In genomic region chr17:46629685-46630441, GRCm38 (mm10) we compare ENCODE assay signal across 8 mouse cellular contexts. TPM values are rescaled to one million over a fixed set of nuclear protein-coding genes. Genes with fewer than 3 reads are reported as not detected.
DNase-seq lines count a peak whose midpoint lies in the region; ATAC-seq and TF ChIP-seq lines count a peak whose summit lies in the region.

No protein-coding gene starts in this region.

- dilution Hi-C loops in CH12.LX (cut with MboI; ENCODE audit: extremely low pct_ligation_motif_present, extremely low pct_unique_long_range_greater_than_20kb, low sequenced_read_pairs): no loop called here

- intact Hi-C loops in heart, adult 2 months (cut with DNase I): no loop called here

- H3K4me1 ChIP-seq in CH12.LX (ENCODE audit: control insufficient read depth in 1 of 2, insufficient read depth in 2 of 2): peaks cover 7 to 17% of the 10 kb centered on the region in 2 experiments
- peaks cover 2% of the 10 kb centered on the region for H3K4me1 ChIP-seq in heart, adult 2 months (ENCODE audit: control insufficient read depth, insufficient read depth, low read length)
- H3K4me1 ChIP-seq in kidney, adult 2 months (ENCODE audit: control insufficient read depth, insufficient read depth, low read length): no peaks in the 10 kb centered on the region
- H3K4me1 ChIP-seq in lung, embryonic 15.5 days: peaks cover 52% of the 10 kb centered on the region

- no peak for TF ChIP-seq POLR2A in CH12.LX (IDR thresholded peaks at IDR 0.05; ENCODE audit: low read depth, low read length)
- TF ChIP-seq POLR2A in heart, adult 2 months (IDR thresholded peaks at IDR 0.05; ENCODE audit: insufficient read depth, low read depth, low read length): no peak
- no peak for TF ChIP-seq POLR2A in kidney, adult 2 months (IDR thresholded peaks at IDR 0.05; ENCODE audit: low read depth, low read length)

- no peak for TF ChIP-seq CTCF in CH12.LX (conservative IDR thresholded peaks at IDR 0.05 in 1 of 2, IDR thresholded peaks at IDR 0.05 in 1 of 2; ENCODE audit: low read depth in 2 of 2, low read length in 2 of 2)
- TF ChIP-seq CTCF in heart, adult 2 months (IDR thresholded peaks at IDR 0.05): no peak
- no peak for TF ChIP-seq CTCF in kidney, adult 2 months (conservative IDR thresholded peaks at IDR 0.05; ENCODE audit: insufficient read depth, insufficient read length, low read depth, low read length)

- TF ChIP-seq EP300 in CH12.LX (IDR thresholded peaks at IDR 0.05; ENCODE audit: low read length): no peak
- no peak for TF ChIP-seq EP300 in heart, adult 2 months (IDR thresholded peaks at IDR 0.05; ENCODE audit: insufficient read depth, low read depth, low read length)

- no peak for DNase-seq in CH12.LX (ENCODE audit: extremely low read depth)
- peak; percentile 71 for DNase-seq in ZHBTc4 (ENCODE audit: low read depth, low spot score)
- peak; percentile 52 to 63 for DNase-seq in heart, adult 2 months
- peak; percentile 69 for DNase-seq in kidney, adult 2 months
- peak; percentile 50 for DNase-seq in ovary, postnatal 36 days (ENCODE audit: low spot score)
- DNase-seq in right cerebral cortex, postnatal 25 days: no peak

- H3K4me3 ChIP-seq in CH12.LX (replicated peaks in 1 of 3; ENCODE audit: low read depth in 2 of 3, low read length in 2 of 3, poor library complexity in 1 of 3): no peak overlapping the region
- peak overlapping the region; percentile 72 for H3K4me3 ChIP-seq in heart, adult 2 months
- peak overlapping the region; percentile 81 for H3K4me3 ChIP-seq in kidney, adult 2 months (ENCODE audit: insufficient read depth, low read depth, low read length)
- H3K4me3 ChIP-seq in lung, embryonic 15.5 days: peak overlapping the region; percentile 97

- WGBS in heart, adult 2 months: 36% methylated on average over 12 of the region's 12 CpGs
- 42% methylated on average over 12 of the region's 12 CpGs for WGBS in kidney, adult 2 months
- WGBS in lung, embryonic 15.5 days: 9% methylated on average over 12 of the region's 12 CpGs

- peak; percentile 92 for ATAC-seq in lung, embryonic 15.5 days (ENCODE audit: borderline replicate concordance, extremely low read depth, low FRiP score, low TSS enrichment)
- no peak for ATAC-seq in erythroblast, adult 5-6 weeks (replicated peaks; ENCODE audit: low FRiP score, poor library complexity, severe bottlenecking)

- H3K9me3 ChIP-seq in CH12.LX (replicated peaks; ENCODE audit: low read length): no peaks in the 10 kb centered on the region
- H3K9me3 ChIP-seq in lung, embryonic 15.5 days: no peaks in the 10 kb centered on the region

- H3K36me3 ChIP-seq in CH12.LX (replicated peaks in 1 of 2; ENCODE audit: control insufficient read depth in 1 of 2, insufficient read depth in 1 of 2, low read length in 1 of 2): peaks cover 0 to 25% of the 10 kb centered on the region in 2 experiments
- no peaks in the 10 kb centered on the region for H3K36me3 ChIP-seq in heart, adult 2 months (ENCODE audit: control insufficient read depth, insufficient read depth, low read length)
- H3K36me3 ChIP-seq in kidney, adult 2 months (ENCODE audit: control insufficient read depth, insufficient read depth, low read length): no peaks in the 10 kb centered on the region
- 0 out of 2 replicates have a peak, but pooled peaks cover 5% of the 10 kb centered on the region for H3K36me3 ChIP-seq in lung, embryonic 15.5 days

- no peak overlapping the region for H3K27ac ChIP-seq in CH12.LX (ENCODE audit: insufficient read depth, low read depth)
- no peak overlapping the region for H3K27ac ChIP-seq in heart, adult 2 months
- H3K27ac ChIP-seq in kidney, adult 2 months (ENCODE audit: insufficient read depth, low read depth, low read length): peak overlapping the region; percentile 65; the same call in 1 of the 2 replicates
- H3K27ac ChIP-seq in lung, embryonic 15.5 days: peak overlapping the region; percentile 99

- H3K79me2 ChIP-seq in CH12.LX (replicated peaks; ENCODE audit: control insufficient read depth, extremely low read depth, insufficient read depth, poor library complexity, severe bottlenecking): no peaks in the 10 kb centered on the region
- H3K79me2 ChIP-seq in heart, adult 2 months (replicated peaks; ENCODE audit: control insufficient read depth, insufficient read depth, low read length): no peaks in the 10 kb centered on the region

- no peak for TF ChIP-seq RAD21 in CH12.LX (IDR thresholded peaks at IDR 0.05; ENCODE audit: low read depth, low read length)

- H3K9ac ChIP-seq in CH12.LX (ENCODE audit: insufficient read depth, low read depth): no peak overlapping the region
- peak overlapping the region; percentile 81; the same call in 1 of the 2 replicates for H3K9ac ChIP-seq in heart, adult 2 months (ENCODE audit: low read depth, low read length)
- peak overlapping the region; percentile 99 for H3K9ac ChIP-seq in lung, embryonic 15.5 days

- H3K27me3 ChIP-seq in CH12.LX (replicated peaks): no peaks in the 10 kb centered on the region
- no peaks in the 10 kb centered on the region for H3K27me3 ChIP-seq in heart, adult 2 months (ENCODE audit: control insufficient read depth, insufficient read depth, low read length)
- no peaks in the 10 kb centered on the region for H3K27me3 ChIP-seq in kidney, adult 2 months (replicated peaks; ENCODE audit: control insufficient read depth, insufficient read depth, low read length)
- no peaks in the 10 kb centered on the region for H3K27me3 ChIP-seq in lung, embryonic 15.5 days

- in situ Hi-C loops in CH12.LX (cut with MboI; ENCODE audit: low pct_ligation_motif_present, low pct_unique_long_range_greater_than_20kb, low sequenced_read_pairs): no loop called here

- H3K4me2 ChIP-seq in CH12.LX (ENCODE audit: insufficient read depth, low read depth, poor library complexity, severe bottlenecking): peak overlapping the region; percentile 66
- H3K4me2 ChIP-seq in lung, embryonic 15.5 days: peak overlapping the region; percentile 71

TF ChIP-seq in CH12.LX, 34 proteins besides CTCF, POLR2A, EP300 and RAD21:
- TF ChIP-seq CHD2 (IDR thresholded peaks at IDR 0.05; ENCODE audit: low read length): 0 out of 2 replicates have a peak, but pooled peaks have one; percentile 25
- no peak for TF ChIP-seq ELF1 (IDR thresholded peaks at IDR 0.05; ENCODE audit: low read depth, low read length)

RNA-seq across cellular contexts. Expression of gene Ptk7, which starts 0.6 kb away (rescaled TPM):
- total RNA-seq in CH12.LX (2012; rRNA removed) (2.9 and 4.8 TPM in 2 replicates), CH12.LX (2014; rRNA removed) (0.11 and 0.14 TPM in 2 replicates)
- polyA plus RNA-seq in CH12.LX (2012; ENCODE audit: insufficient read length, low read depth): 0.20 and 0.29 TPM in 2 replicates
- 1 to 10 TPM; 2.6 TPM for total RNA-seq in heart, adult 2 months (2021)
- 2.8 and 3.1 TPM in 2 replicates for polyA plus RNA-seq in heart, adult 2 months (2012; rRNA removed)
- 8.1 and 9.4 TPM in 2 replicates for polyA plus RNA-seq in kidney, adult 2 months (2012; rRNA removed)
- 134 and 142 TPM in 2 replicates for polyA plus RNA-seq in lung, embryonic 15.5 days (2015; fragmentation: Nextera tagmentation; extraction: Ambion mirVana)
- total RNA-seq in erythroblast, adult 5-6 weeks (2015; ENCODE audit: low replicate concordance): not detected in 2 replicates
- not detected in 2 replicates for total RNA-seq in erythroblast, adult 5-6 weeks (2017; ENCODE audit: low replicate concordance)

RNA-seq across cellular contexts. Expression of gene Klc4, which starts 16.0 kb away (rescaled TPM):
- total RNA-seq in CH12.LX (2012; rRNA removed): 7.8 and 10.7 TPM in 2 replicates
- total RNA-seq in CH12.LX (2014; rRNA removed): 6.6 and 8.3 TPM in 2 replicates
- polyA plus RNA-seq in CH12.LX (2012; ENCODE audit: insufficient read length, low read depth): 6.7 and 7.8 TPM in 2 replicates
- total RNA-seq in heart, adult 2 months (2021): 10 to 100 TPM; 23.5 to 25.7 TPM
- polyA plus RNA-seq in heart, adult 2 months (2012; rRNA removed): 20.9 and 22.3 TPM in 2 replicates
- 60.7 and 62.8 TPM in 2 replicates for polyA plus RNA-seq in kidney, adult 2 months (2012; rRNA removed)
- polyA plus RNA-seq in lung, embryonic 15.5 days (2015; fragmentation: Nextera tagmentation; extraction: Ambion mirVana): 24.9 and 25.8 TPM in 2 replicates
- 0.38 and 1.3 TPM in 2 replicates for total RNA-seq in erythroblast, adult 5-6 weeks (2015; ENCODE audit: low replicate concordance)
- total RNA-seq in erythroblast, adult 5-6 weeks (2017; ENCODE audit: low replicate concordance): 7.7 and 12.0 TPM in 2 replicates

RNA-seq across cellular contexts. Expression of gene Mrpl2, which starts 16.2 kb away (rescaled TPM):
- total RNA-seq in CH12.LX (2012; rRNA removed): 235 and 238 TPM in 2 replicates
- 128 and 130 TPM in 2 replicates for total RNA-seq in CH12.LX (2014; rRNA removed)
- polyA plus RNA-seq in CH12.LX (2012; ENCODE audit: insufficient read length, low read depth): 158 and 201 TPM in 2 replicates
- 100 to 1,000 TPM; 112 to 132 TPM for total RNA-seq in heart, adult 2 months (2021)
- polyA plus RNA-seq in heart, adult 2 months (2012; rRNA removed): 71.5 and 87.8 TPM in 2 replicates
- 116 and 134 TPM in 2 replicates for polyA plus RNA-seq in kidney, adult 2 months (2012; rRNA removed)
- polyA plus RNA-seq in lung, embryonic 15.5 days (2015; fragmentation: Nextera tagmentation; extraction: Ambion mirVana): 106 TPM in 2 replicates
- total RNA-seq in erythroblast, adult 5-6 weeks (2015; ENCODE audit: low replicate concordance): 35.5 and 61.9 TPM in 2 replicates
- 19.5 and 41.6 TPM in 2 replicates for total RNA-seq in erythroblast, adult 5-6 weeks (2017; ENCODE audit: low replicate concordance)

RNA-seq across cellular contexts. Expression of gene Cul7, which starts 20.3 kb away (rescaled TPM):
- total RNA-seq in CH12.LX (2012; rRNA removed) (76.0 and 82.5 TPM in 2 replicates), CH12.LX (2014; rRNA removed) (33.3 and 37.7 TPM in 2 replicates)
- polyA plus RNA-seq in CH12.LX (2012; ENCODE audit: insufficient read length, low read depth): 65.9 and 68.1 TPM in 2 replicates
- total RNA-seq in heart, adult 2 months (2021): 10 to 100 TPM; 16.8 to 18.4 TPM
- polyA plus RNA-seq in heart, adult 2 months (2012; rRNA removed): 23.4 and 24.7 TPM in 2 replicates
- polyA plus RNA-seq in kidney, adult 2 months (2012; rRNA removed): 30.2 and 34.0 TPM in 2 replicates
- 48.2 and 49.5 TPM in 2 replicates for polyA plus RNA-seq in lung, embryonic 15.5 days (2015; fragmentation: Nextera tagmentation; extraction: Ambion mirVana)
- total RNA-seq in erythroblast, adult 5-6 weeks (2015; ENCODE audit: low replicate concordance): 1.9 and 3.8 TPM in 2 replicates
- 0.68 and 1.1 TPM in 2 replicates for total RNA-seq in erythroblast, adult 5-6 weeks (2017; ENCODE audit: low replicate concordance)

RNA-seq across cellular contexts. Expression of gene Rrp36, which starts 44.3 kb away (rescaled TPM):
- total RNA-seq in CH12.LX (2012; rRNA removed) (46.1 and 55.0 TPM in 2 replicates), CH12.LX (2014; rRNA removed) (53.6 and 55.2 TPM in 2 replicates)
- 38.1 and 49.3 TPM in 2 replicates for polyA plus RNA-seq in CH12.LX (2012; ENCODE audit: insufficient read length, low read depth)
- 10 to 100 TPM; 10.7 to 11.3 TPM for total RNA-seq in heart, adult 2 months (2021)
- polyA plus RNA-seq in heart, adult 2 months (2012; rRNA removed): 19.4 and 24.3 TPM in 2 replicates
- polyA plus RNA-seq in kidney, adult 2 months (2012; rRNA removed): 37.1 and 41.1 TPM in 2 replicates
- polyA plus RNA-seq in lung, embryonic 15.5 days (2015; fragmentation: Nextera tagmentation; extraction: Ambion mirVana): 55.1 and 56.2 TPM in 2 replicates
- 2.1 and 7.9 TPM in 2 replicates for total RNA-seq in erythroblast, adult 5-6 weeks (2015; ENCODE audit: low replicate concordance)
- 7.7 and 11.3 TPM in 2 replicates for total RNA-seq in erythroblast, adult 5-6 weeks (2017; ENCODE audit: low replicate concordance)

Comparison
In these comparisons a context has a peak if more than half of its experiments do, and no peak if none do; other contexts are left out.
1. DNase-seq: peak in ZHBTc4 (single experiment), heart, adult 2 months (2 of 2), kidney, adult 2 months (single experiment) and ovary, postnatal 36 days (single experiment); none in CH12.LX (single experiment) and right cerebral cortex, postnatal 25 days (single experiment).
2. H3K27ac ChIP-seq: peak in kidney, adult 2 months (single experiment) and lung, embryonic 15.5 days (single experiment); none in CH12.LX (single experiment) and heart, adult 2 months (single experiment).
3. H3K4me3 ChIP-seq: peak in heart, adult 2 months (single experiment), kidney, adult 2 months (single experiment) and lung, embryonic 15.5 days (single experiment); none in CH12.LX (0 of 3).
4. RNA of gene Ptk7, which starts 0.6 kb away (polyA plus RNA-seq): 134 to 142 TPM in lung, embryonic 15.5 days; 8.1 to 9.4 TPM in kidney, adult 2 months, 2.8 to 3.1 TPM in heart, adult 2 months and 0.20 to 0.29 TPM in CH12.LX; every median in the first group is over 10 times any median in the second.